Mouse (Mus musculus): ENCODE measurements around the gene Napepld. TPM values are rescaled to one million over a fixed set of nuclear protein-coding genes. Genes with fewer than 3 reads are reported as not detected.
"Not testable (repeated sequence)": the region's sequence is repeated elsewhere in the genome, so short reads cannot be mapped to it uniquely, and the experiment has no call there.

Gene Napepld
- polyA plus RNA-seq, 1 experiment: not detected

- no peak overlapping the region for H3K4me3 ChIP-seq (replicated peaks; ENCODE audit: control insufficient read depth, low read depth, low read length)
- 87% methylated on average over 2 of the region's 2 CpGs for WGBS
Observed at GRCm38 (mm10) chr5:21719209-21719608, 18.0 kb upstream of the Napepld start.

GRCm38 (mm10) chr5:21718546-21718945 is 17.4 kb upstream of the Napepld start:
- 76% methylated on average over 5 of the region's 5 CpGs for WGBS
- TF ChIP-seq CTCF (IDR thresholded peaks at IDR 0.05; ENCODE audit: control insufficient read depth, insufficient read depth, low read length) (no peak), POLR2A (IDR thresholded peaks at IDR 0.05; ENCODE audit: borderline replicate concordance, control insufficient read depth, low read depth, low read length) (no peak)
- Histone ChIP-seq H3K27ac (ENCODE audit: control insufficient read depth, insufficient read depth, low read depth, low read length, poor library complexity) (no peak overlapping the region), H3K4me1 (ENCODE audit: control insufficient read depth, insufficient read depth, low read length) (no peaks in the 10 kb centered on the region), H3K4me3 (replicated peaks; ENCODE audit: control insufficient read depth, low read depth, low read length) (no peak overlapping the region)

More at GRCm38 (mm10) chr5:21719209-21719608, 18.0 kb upstream of the Napepld start:
- no peaks in the 10 kb centered on the region for H3K4me1 ChIP-seq (ENCODE audit: control insufficient read depth, insufficient read depth, low read length)
- TF ChIP-seq CTCF (IDR thresholded peaks at IDR 0.05; ENCODE audit: control insufficient read depth, insufficient read depth, low read length) (no peak), POLR2A (IDR thresholded peaks at IDR 0.05; ENCODE audit: borderline replicate concordance, control insufficient read depth, low read depth, low read length) (no peak)
- H3K27ac ChIP-seq (ENCODE audit: control insufficient read depth, insufficient read depth, low read depth, low read length, poor library complexity): no peak overlapping the region

GRCm38 (mm10) chr5:21717165-21717715 is 16.0 kb upstream of the Napepld start:
- Histone ChIP-seq H3K27ac (ENCODE audit: control insufficient read depth, insufficient read depth, low read depth, low read length, poor library complexity) (no peak overlapping the region), H3K4me1 (ENCODE audit: control insufficient read depth, insufficient read depth, low read length) (no peaks in the 10 kb centered on the region), H3K4me3 (replicated peaks; ENCODE audit: control insufficient read depth, low read depth, low read length) (no peak overlapping the region)
- 58% methylated on average over 10 of the region's 10 CpGs for WGBS
- TF ChIP-seq POLR2A (IDR thresholded peaks at IDR 0.05; ENCODE audit: borderline replicate concordance, control insufficient read depth, low read depth, low read length): no peak
- TF ChIP-seq CTCF (IDR thresholded peaks at IDR 0.05; ENCODE audit: control insufficient read depth, insufficient read depth, low read length): no peak

GRCm38 (mm10) chr5:21714447-21714846 is 13.3 kb upstream of the Napepld start:
- WGBS: 49% methylated on average over 4 of the region's 4 CpGs
- TF ChIP-seq CTCF (IDR thresholded peaks at IDR 0.05; ENCODE audit: control insufficient read depth, insufficient read depth, low read length): no peak
- no peak for TF ChIP-seq POLR2A (IDR thresholded peaks at IDR 0.05; ENCODE audit: borderline replicate concordance, control insufficient read depth, low read depth, low read length)
- Histone ChIP-seq H3K27ac (ENCODE audit: control insufficient read depth, insufficient read depth, low read depth, low read length, poor library complexity) (no peak overlapping the region), H3K4me1 (ENCODE audit: control insufficient read depth, insufficient read depth, low read length) (no peaks in the 10 kb centered on the region), H3K4me3 (replicated peaks; ENCODE audit: control insufficient read depth, low read depth, low read length) (no peak overlapping the region)

DNA sequence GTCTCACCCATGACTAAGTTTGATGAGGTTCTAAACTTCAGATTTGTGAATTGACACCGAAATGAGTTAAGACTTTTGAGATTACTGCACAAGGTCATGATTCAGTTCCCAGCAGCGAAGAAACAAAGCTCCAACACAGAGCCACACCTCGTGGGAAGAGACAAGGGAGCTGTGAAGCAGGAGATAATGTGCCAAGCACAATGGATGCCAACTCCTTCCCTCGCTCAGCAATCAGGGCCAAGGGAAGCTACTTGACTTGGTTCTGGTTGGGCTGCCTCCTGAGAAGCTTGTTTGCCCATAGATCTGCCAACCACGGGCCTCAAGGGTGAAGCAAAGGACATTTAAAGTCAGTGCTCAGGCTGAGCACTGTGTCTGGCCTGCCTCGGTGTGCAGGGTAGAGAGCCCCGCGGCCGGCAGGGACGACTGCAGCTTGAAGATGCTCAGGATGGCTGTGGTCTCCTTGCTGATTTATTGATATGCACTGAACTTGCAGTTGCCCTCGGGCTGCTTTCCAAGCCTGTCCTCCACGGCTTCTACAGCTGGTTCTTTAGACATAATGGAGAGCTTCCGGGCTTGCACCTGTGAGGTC is 11.0 kb upstream of the Napepld start:
- TF ChIP-seq CTCF (IDR thresholded peaks at IDR 0.05; ENCODE audit: control insufficient read depth, insufficient read depth, low read length) (no peak), POLR2A (IDR thresholded peaks at IDR 0.05; ENCODE audit: borderline replicate concordance, control insufficient read depth, low read depth, low read length) (no peak)
- 76% methylated on average over 13 of the region's 13 CpGs for WGBS
- no peak overlapping the region for H3K4me3 ChIP-seq (replicated peaks; ENCODE audit: control insufficient read depth, low read depth, low read length)
- H3K27ac ChIP-seq (ENCODE audit: control insufficient read depth, insufficient read depth, low read depth, low read length, poor library complexity): no peak overlapping the region
- H3K4me1 ChIP-seq (ENCODE audit: control insufficient read depth, insufficient read depth, low read length): no peaks in the 10 kb centered on the region

DNA sequence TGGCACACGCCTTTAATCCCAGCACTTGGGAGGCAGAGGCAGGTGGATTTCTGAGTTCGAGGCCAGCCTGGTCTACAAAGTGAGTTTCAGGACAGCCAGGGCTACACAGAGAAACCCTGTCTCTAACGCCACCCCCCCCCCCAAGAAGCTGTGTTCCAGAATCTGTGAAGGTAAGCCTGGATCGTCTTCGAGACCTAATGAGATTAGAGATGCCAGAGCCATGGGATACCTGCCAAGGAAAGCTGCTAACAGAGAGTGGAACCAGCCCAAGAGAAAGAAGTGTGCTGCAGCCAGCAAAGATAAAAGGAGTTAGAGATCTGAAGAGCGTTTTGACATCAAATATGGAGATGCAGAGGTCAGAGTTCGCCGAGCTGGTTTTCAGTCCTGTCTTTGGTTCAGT is 6.8 kb upstream of the Napepld start:
- WGBS: 81% methylated on average over 8 of the region's 8 CpGs
- H3K4me3 ChIP-seq (replicated peaks; ENCODE audit: control insufficient read depth, low read depth, low read length); H3K27ac ChIP-seq (ENCODE audit: control insufficient read depth, insufficient read depth, low read depth, low read length, poor library complexity); H3K4me1 ChIP-seq (ENCODE audit: control insufficient read depth, insufficient read depth, low read length): not testable (repeated sequence)

GRCm38 (mm10) chr5:21706546-21706945 is 5.3 kb upstream of the Napepld start:
- WGBS: 91% methylated on average over 4 of the region's 4 CpGs
- no peak overlapping the region for H3K27ac ChIP-seq (ENCODE audit: control insufficient read depth, insufficient read depth, low read depth, low read length, poor library complexity)
- TF ChIP-seq CTCF (IDR thresholded peaks at IDR 0.05; ENCODE audit: control insufficient read depth, insufficient read depth, low read length) (no peak), POLR2A (IDR thresholded peaks at IDR 0.05; ENCODE audit: borderline replicate concordance, control insufficient read depth, low read depth, low read length) (no peak)
- H3K4me3 ChIP-seq (replicated peaks; ENCODE audit: control insufficient read depth, low read depth, low read length): no peak overlapping the region
- H3K4me1 ChIP-seq (ENCODE audit: control insufficient read depth, insufficient read depth, low read length): no peaks in the 10 kb centered on the region; the same call in 1 of the 2 replicates

- no peaks in the 10 kb centered on the region; the same call in 1 of the 2 replicates for H3K4me1 ChIP-seq (ENCODE audit: control insufficient read depth, insufficient read depth, low read length)
- H3K4me3 ChIP-seq (replicated peaks; ENCODE audit: control insufficient read depth, low read depth, low read length): no peak overlapping the region
- no peak overlapping the region for H3K27ac ChIP-seq (ENCODE audit: control insufficient read depth, insufficient read depth, low read depth, low read length, poor library complexity)
- TF ChIP-seq CTCF (IDR thresholded peaks at IDR 0.05; ENCODE audit: control insufficient read depth, insufficient read depth, low read length): no peak
- TF ChIP-seq POLR2A (IDR thresholded peaks at IDR 0.05; ENCODE audit: borderline replicate concordance, control insufficient read depth, low read depth, low read length): no peak
- WGBS: 68% methylated on average over 3 of the region's 3 CpGs
Observed at GRCm38 (mm10) chr5:21703708-21704107, 2.5 kb upstream of the Napepld start.
